Mouse (Mus musculus): ENCODE measurements around the gene Ccdc155.

DNA sequence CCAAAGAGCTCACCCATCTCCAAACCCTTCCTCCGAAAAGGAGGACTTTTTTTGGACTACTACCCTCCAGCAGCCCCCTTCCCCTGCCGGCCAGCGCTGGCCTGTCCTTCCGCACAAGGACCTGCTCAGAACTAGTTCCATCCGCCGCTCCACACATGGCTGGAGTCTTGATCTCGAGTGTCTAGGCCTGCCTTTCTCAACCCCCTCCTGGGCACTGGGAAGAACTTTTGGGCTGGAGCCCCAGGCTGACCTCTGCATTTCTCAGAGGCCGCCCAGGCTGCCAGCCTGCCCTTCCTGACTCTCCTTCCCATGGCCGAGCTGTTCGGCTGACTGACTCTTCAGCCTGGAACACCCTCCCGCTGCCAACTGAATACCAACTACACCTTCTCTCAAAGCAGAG is 22.1 kb downstream of the Ccdc155 start:
- no peak for TF ChIP-seq CTCF (IDR thresholded peaks at IDR 0.05; ENCODE audit: low read depth)
- no peak for TF ChIP-seq EP300 (IDR thresholded peaks at IDR 0.05; ENCODE audit: low read depth)
